Mouse (Mus musculus) heart, postnatal 0 days (tissue): ENCODE measurements around the gene Usp7.

ENCODE experiments used
- CTCF ChIP-seq: IDR thresholded peaks from 2 replicates; pipeline ENCODE4 v1.5.1; 2016; ENCODE audit warnings: antibody characterized with exemption, control low read depth, low read depth
- EP300 ChIP-seq: IDR thresholded peaks from 2 replicates; pipeline ENCODE4 v1.6.1; 2016; ENCODE audit warnings: antibody characterized with exemption, low read depth

DNA sequence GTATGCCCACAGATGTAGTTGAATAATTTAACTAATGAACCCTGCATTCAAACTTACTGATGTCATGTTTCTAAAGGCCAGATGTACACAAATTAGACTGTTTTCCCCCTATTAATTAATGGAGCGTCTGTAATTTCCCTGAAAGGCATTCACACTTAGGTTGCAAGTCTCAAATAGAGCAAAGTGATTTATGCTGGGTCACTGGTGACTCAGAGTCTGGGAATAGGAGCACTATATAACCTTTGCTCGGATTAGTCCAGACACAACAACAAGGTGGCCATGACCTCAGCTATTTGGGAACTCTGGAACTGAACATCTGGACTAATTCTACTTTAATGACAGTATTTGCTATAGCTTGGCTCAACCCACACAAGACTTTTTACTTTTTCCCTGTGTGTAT lies 3.8 kb upstream of the Usp7 start:
- TF ChIP-seq EP300 (no peak), CTCF (no peak)
